Mouse (Mus musculus) c-Kit-positive CD71-positive TER-119-positive erythroid progenitor cells, embryonic 14.5 days (primary cell): ENCODE results near the gene Glrx3.

Experiments
- DNase-seq: peaks from one replicate; pipeline ENCODE4 v3.0.0-alpha.2; 2013; ENCODE audit warnings: low spot score

The Glrx3 gene

DNA sequence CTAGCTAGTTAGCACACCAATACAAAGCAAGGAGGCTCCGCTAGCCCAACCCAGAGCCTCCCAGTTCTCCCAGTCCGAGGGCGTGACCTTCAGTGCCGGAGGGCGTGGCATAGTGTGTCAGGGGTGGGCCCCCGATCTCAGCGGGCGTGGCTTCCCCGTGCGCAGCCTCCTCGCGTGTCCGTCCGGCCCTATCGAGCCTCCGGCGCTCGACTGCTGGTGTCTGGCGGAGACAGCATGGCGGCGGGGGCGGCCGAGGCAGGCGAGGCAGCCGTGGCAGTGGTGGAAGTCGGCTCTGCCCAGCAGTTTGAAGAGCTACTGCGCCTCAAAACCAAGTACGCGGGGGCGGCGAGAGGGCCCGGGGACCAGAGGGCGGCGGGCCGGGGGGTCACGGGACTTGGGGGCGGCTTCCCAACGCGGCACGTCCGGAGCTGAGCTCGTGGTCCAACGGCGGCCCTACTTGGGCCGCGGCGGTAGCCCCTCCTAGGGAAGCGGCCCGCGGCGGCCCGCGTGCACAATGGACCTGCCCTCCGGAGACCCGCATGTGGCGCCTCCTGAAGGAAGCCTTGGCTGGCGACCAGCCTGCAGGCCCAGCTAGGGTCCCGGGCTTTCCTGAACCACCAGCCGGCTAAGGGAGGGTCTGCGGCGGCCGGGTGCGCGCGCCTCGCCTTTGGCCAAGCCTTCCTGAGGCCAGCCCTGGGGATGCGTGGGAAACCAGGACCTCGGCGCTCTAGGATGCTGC is at the start of gene Glrx3:
Gene Glrx3 (plus strand): TSS at position 175 of the 739 bp plus-strand sequence.
- DNase-seq = peak; percentile 94

DNA sequence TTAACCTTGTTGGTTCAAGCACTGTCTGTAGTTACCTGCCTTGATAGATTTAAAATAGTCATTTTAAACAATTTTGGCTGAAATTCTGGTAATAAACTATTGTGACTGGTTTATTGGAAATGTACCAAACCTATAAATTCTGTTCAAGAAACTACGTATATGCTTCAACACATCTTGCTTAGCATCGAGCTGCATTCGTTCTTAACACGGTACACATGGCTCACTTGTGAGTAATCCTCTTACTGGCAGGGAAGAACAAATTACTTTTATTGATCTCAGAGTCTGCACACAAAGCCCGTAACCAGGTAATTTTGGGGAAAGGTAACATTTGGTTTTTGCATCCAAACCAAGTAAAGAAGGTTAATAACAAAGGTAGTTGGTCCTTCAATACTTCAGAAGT is 49.6 kb upstream of the Glrx3 start:
- no peak for DNase-seq

DNA sequence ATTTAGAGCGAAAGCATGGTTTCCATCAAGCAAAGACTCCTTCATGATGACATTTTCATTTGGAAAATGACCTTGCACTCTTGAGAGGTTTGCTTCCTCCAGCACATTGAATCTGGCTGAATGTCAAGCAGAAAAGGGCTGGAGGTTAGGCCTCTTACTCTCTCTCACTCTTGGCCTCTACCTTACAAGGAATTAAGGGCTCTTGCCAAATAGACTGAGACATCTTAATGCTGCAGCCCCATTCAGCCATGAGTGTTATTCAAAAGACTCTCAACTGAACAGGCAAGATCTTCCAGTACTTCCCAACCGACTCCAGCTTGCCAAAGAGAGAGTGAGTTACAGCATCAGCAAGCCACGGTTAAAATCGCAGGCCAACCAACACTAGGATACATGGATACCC is 42.0 kb upstream of the Glrx3 start:
- no peak for DNase-seq

DNA sequence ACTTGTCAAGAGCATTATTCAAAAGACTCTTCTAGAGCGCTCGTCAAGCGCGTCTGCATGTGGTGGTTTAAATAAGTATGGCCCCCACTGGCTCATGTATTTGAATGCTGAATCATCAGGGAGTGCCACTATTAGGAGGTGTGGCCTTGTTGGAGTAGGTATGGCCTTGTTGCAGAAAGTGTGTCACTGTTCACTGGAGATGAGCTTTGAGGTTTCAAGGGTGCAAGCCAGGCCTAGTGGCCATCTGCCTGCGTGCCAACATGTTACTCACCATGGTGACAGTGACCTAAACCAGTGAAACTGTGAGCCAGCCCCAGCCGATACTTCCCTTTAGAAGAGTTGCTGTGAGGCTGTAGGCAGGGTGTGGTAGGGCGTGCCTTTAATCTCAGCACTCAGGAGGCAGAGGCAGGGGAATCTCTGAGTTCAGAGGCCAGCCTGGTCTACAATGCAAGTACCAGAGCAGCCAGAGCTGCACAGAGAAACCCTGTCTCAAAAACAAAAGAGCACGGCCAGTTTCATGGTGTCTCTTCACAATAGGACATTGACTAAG is 40.0 kb upstream of the Glrx3 start:
- DNase-seq = no peak

DNA sequence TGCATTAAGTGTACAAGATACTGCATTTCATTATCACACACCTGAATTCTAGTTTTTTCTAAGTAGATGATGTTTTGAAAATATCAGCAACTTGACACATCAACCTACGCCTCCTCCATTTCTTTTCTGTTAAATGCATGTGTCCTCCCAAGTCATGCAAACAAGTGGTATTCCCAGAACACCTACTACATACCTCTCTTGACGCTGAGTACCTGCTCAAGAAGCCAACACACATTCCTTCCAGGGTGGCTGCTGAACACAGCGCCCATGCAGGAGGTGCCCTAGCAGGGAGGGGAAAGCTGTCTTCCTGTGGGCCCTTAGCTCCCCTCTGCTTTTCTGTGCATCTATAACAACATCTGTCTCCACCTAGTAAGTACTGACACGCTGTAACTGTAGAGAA is 38.4 kb upstream of the Glrx3 start:
- no peak for DNase-seq

DNA sequence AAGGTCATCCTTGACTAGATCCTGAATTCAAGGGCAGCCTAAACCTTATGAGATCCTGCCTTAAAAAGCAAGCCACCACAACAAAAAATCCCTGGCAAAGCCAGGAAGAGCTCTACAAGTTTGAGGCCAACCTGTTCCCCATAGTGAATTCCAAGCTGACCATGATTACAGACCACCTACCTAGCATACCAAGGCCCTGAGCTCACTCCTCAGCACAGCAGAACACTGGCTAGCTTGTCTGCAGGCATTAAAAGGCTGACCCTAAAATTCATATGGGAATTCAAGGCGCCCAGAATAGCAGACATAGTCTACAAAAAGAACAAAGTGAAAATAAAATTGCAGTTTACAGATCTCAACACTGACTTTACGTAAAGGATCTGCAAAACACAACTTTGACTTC is 33.3 kb upstream of the Glrx3 start:
- no peak for DNase-seq

DNA sequence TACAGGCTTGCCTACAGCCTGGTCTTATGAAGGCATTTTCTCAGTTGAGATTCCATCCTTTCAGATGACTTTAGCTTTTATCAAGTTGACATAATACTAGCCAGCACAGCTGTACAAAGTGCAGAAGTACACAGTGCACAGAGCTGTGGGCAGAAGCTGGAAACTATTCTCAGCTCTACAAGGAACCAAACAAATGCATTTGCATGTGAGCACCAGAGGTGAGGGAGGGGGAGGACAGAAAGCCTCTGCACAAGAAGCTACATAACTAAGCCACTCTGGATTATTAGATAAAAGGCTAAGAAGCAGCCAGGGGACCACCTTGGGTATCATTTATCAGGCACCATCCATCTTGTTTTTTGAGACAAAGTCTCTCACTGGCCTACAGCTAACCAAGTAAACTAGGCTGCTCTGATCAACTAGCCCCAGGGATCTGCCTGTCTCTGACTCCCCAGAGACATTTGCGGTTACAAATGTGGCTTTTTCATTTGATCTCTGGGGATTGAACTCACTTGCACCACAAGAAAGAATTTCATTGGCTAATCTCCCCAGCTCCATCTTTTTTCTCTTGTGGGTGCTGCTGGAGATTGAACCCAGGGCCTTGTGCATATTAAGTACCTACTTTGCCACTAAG is 29.9 kb upstream of the Glrx3 start:
- no peak for DNase-seq

DNA sequence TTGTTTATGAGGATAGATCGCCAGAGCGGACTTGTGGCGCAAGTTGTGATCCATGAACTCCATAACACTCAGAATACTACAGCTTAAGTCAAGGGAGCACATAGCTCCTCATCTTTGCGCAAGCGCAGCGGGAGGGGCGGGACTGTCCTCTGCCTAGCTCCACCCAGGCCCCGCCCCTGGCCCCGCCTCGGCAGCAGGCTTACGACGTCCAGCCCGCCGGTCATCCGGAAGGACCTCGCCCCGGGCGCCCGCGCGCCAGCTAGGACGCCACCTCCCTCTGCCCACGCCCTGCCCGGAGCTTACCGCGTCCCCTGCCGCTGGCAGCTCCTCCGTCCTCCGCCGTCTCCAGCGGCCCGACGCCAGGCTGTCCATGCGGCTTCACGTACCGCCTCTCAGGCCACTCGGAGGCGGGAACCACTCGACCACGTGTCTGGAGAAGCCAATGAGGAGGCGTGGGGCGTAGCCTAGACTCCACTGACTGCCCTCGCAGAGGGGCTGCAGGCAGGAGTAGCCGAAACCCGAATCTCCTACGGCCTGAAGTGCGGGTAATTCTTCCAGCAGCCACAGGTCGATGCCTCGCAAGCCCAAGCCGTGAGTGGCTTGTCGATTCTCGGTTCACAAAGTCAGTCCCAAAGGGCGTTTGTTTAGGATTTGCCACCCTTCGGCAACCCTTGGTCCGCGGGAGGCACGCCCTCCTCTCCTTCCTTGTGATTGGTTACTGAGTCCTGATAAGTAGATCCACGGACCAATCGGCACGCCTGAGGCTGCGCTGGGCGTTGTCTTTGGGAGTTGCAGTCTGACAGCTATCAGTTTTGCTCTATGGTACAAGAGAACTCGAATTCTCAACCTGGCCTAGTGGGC is 26.8 kb upstream of the Glrx3 start, which contains the start of gene 9430038I01Rik:
Gene 9430038I01Rik (minus strand): TSS at position 426 of the 861 bp plus-strand sequence.
- DNase-seq = peak; percentile 94

DNA sequence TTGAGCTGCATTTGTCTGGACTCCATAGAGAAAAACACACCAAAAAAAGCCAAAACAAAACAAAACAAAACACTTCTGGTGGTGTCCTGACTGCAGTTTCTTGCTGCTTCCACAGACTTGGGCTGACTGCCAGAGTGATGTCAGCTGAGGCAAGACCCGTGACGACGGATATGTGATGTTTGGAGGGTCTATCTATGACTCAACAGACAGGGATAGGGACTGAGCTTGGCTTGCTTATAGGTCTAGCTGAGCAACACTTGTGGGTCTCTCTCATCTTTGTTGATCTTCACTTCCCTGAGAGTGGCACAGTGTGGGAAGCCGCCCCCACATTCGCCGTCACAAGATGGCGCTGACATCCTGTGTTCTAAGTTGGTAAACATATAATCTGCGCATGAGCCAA is 22.7 kb upstream of the Glrx3 start:
- no peak for DNase-seq

DNA sequence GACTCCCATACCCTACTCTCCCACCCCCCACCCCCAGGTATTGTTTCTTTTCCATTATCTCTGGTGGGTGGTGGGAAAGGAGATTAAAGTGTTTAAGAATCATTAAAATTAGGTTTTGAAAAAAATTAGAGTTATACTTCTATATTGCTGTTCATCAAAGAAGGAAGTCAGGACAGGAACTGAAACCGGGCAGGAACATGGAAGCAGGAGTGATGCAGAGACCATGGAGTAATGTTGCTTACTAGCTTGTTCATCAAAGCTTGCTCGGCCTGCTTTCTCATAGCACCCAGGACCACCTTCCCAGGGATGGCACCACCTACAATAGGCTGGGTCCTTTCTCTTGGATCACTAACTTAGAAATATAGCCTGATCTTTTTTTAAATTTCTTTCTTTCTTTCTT is 16.9 kb upstream of the Glrx3 start:
- no peak for DNase-seq

DNA sequence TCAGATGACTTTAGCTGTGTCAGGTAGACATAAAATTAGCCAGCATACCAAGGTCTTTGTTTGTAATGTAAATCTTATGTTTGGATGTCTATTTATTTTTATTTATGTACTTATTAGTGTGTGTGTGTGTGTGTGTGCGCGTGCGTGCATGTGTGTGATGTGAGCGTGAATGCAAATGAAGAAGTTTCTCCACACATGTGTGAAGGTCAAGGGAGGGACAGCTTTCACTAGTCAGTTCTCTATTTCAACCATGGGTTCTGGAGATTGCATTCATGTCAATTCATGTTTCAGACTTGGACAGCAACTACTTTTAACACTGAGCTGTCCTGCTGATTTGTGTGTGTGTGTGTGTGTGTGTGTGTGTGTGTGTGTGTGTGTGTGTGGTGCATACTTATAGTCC is 16.2 kb upstream of the Glrx3 start:
- no peak for DNase-seq

DNA sequence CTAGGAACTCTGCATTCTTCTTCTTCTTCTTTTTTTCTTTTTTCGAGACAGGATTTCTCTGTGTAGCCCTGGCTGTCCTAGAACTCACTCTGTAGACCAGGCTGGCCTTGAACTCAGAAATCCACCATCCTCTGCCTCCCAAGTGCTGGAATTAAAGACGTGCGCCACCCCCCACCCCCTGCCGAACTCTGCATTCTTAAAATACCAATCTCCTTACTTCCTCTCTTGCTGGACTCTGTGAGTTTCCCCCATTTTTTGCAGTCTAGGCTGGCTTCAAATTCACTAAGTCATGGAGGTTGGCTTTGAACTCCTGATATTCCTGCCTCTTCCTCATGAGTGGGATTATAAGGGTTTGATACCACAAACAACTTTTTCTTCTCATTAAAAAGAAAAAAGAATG is 10.7 kb upstream of the Glrx3 start:
- no peak for DNase-seq

DNA sequence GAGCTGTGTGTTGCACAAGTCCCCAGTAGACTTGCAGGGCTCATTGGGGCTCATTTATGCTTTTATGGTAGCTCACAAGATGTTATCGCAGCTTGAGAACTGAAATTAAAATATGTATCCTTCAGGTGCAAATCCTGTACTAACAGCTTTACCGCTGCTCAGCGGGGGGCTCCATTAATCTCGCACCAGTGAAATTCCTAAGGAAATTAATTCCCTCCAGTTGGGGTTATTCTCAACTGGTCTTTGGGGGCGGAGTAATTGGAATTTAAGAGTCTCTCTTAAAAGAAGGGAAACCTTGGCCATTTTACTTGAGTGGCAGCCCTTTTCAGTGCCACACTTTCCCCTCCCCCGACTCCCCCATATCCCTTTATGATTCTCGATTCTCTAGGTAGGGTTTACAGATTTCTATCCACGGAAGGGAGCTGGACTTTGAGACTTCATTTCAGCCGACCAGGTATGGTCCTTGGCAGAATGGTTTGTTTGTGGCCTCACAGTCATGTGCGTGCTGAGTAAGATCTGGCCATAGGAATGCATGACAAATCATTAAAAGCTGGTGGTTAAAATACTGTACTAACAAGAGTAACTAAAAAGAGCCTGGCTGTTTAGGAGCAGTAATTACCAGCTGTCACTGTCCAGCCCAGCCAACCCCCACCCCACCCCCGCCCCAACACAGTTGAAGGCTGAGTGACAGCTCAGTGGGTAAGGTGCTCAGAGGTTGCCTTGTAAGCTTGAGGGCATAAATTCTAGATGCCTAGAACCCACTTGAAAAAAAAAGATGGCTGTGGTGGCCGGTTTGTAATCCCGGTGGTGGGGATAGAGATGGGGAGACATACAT is 5.4 kb upstream of the Glrx3 start:
- DNase-seq = no peak

DNA sequence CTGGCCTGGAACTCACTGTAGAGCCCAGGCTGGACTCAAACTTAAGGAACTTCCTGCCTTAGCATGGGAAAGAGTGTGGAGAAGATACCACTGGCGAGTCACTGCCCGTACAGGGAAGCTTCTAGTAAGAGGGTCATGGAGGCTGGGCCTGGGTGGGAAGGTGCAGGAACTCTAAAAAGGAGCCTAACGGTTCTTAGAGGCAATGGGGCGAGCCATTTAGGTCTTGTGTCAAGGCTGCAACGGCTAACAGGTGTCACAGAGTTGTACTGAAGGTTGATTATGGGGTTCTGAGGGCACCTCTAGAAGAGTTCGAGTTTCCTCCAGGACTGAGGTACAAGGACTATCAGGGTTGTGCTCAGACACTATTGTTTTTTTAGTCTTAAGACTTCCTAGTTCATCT is 513 bp upstream of the Glrx3 start:
- DNase-seq = no peak

DNA sequence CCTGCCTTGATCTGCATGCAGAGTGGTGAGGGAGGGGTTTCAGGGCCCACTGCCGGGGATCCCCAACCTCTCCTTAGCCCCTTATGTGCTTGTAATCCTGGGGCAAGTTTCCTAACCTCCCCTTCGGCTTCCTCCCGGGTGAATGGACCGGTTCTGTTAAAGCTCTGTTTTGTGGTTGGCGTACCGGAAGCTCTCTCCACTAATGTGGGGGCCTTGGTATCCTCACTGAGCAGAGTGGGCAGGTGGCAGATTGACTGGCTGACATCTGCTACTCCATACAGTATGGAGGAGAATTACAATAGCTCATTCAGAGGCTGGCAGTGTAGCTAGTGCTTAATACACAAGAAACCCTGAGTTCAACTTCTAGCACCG is 751 bp downstream of the Glrx3 start:
- DNase-seq = no peak

DNA sequence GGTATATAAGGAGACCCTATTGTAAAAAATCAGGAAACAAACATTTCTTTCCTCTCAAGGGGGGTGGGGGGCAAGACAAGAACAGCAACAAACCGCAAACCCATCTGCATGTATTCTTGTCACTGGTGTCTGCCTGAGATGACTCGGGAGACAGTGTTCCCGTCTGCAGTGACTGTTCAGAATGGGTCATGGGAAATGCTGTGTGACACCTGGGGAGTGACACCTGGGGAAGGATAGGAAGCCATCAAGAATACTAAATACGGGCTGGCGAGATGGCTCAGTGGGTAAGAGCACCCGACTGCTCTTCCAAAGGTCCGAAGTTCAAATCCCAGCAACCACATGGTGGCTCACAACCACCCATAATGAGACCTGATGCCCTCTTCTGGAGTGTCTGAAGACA is 1.5 kb downstream of the Glrx3 start:
- DNase-seq = peak; percentile 6

DNA sequence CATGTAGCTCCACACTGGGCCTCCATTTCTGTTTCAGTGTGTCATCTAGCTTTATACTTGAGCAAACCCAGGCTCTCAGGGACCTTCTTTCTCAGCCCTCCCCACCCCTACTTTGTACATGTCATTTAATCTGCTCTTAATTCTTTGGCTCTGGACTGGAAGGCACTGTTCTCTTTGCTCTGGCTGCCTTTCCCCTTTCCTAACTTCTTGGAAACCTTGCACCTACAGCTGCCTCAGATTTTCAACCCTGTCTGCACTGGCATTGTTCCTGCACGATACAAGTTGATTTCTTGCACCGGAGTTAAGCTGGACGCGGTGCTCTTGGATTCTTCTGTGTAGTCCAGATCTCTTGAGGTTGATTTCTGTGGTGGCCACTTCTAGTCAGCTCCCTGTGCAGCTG is 5.5 kb downstream of the Glrx3 start:
- DNase-seq = no peak

DNA sequence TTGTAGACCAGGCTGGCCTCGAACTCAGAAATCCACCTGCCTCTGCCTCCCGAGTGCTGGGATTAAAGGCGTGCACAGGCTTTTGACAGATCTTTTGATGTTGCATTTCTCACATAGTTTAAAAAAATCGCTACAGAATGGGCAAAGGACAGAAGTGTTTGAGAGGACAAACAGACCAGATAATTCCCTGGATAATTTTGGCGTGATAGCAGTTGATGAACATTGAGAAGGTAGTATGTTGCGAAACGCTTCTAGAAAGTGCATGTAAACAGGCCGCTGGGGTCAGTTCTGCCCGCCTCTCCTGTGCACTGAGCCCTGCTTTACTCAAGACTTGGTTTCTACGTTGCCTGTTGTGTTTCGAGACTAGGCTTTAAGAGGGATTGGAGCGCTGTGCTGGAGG is 7.9 kb downstream of the Glrx3 start:
- DNase-seq = no peak

DNA sequence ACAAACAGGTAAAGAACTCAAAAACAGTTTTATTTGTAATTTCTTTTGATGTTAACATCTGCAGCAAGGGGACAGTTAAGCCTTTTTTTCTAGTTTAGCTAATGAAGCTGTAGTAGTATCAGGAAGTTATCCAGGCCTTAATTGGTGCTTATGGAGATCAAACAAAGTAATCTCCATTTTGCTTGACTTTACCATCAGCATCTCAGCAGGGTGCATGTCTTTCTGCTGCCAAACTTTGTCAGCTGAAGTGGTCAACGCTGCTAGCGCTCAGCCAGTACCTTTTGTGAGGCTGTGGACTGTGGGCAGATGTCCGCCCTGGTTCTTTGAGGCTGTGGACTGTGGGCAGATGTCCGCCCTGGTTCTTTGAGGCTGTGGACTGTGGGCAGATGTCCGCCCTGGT is 24.0 kb downstream of the Glrx3 start:
- DNase-seq = no peak

DNA sequence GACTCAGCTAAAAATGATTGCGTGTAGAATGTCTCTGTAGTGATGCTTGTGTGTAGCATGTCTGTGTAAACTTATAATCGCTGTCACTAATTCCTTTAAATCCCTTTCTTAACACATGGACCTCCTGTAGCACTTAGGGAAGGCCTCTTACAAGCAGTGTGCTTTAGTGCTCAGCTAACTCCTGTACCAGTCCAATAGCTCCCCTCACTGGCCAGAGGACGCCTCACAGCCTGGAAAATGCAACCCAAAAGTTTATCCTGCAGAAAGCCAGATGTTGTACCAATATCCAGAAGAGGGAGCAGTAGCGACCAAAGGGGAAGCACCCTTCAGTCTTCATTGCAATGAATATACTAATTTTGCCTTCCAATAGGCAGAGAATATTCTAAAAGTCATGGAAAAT is 30.8 kb downstream of the Glrx3 start:
- no peak for DNase-seq

DNA sequence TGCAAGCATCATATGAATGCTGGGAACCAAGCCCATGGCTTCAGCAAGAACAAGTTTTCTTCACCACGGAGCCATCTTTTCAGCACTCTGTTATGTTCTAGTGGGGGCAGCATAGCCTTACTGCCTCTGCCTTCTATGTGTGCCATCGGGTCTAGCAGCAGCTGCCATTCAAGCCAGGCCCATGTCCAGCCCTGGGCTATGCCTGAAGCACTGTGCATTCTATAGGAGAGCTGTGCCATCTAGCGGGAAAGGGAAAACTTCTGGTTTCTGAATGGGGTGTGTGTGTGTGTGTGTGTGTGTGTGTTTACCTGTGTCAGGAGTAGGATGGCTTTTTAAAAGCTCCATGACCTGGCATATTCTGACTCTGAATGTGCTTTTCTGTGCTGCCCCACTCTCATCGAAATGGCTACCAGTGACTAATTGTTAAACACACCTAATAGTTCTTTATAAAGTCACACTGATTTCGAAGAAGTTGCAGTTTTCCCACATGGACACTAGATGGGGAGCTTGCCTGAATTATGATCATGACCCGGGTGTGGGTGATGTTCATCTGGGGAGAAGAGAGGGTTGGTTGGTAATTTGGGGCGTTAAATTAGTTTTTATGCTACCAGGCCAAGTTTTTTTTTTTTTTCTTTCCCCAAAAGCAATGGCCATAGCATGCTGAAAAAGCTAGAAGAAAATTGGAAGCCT is 34.2 kb downstream of the Glrx3 start:
- DNase-seq = no peak
